Mouse (Mus musculus): ENCODE results near the gene Eef1g. TPM values are rescaled to one million over a fixed set of nuclear protein-coding genes. Genes with fewer than 3 reads are reported as not detected.
"Not testable (repeated sequence)": the region's sequence is repeated elsewhere in the genome, so short reads cannot be mapped to it uniquely, and the experiment has no call there.

Gene Eef1g
- polyA plus RNA-seq, 1 experiment from 2014 or later, result 516 TPM

DNA sequence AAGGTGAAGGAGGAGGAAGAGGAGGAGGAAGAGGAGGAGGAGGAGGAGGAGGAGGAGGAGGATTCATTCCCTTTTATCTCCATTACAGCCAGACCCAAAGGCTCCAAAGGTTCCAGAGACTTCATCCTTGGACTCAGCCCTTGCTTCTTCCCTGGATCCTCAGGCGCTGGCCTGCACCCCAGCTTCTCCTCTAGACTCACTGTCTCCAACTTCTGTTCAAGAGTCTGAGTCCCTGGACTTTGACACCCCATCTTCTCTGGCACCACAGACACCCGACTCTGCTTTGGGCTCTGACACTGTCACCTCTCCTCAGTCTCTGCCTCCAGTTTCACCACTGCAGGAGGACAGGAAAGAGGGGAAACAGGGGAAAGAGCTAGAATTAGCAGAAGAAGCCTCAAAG is 4.6 kb upstream of the Eef1g start:
- WGBS, result 95% methylated on average over 2 of the region's 2 CpGs
- Histone ChIP-seq H3K4me3 (ENCODE audit: low read depth, low read length) (no peak overlapping the region), H3K27me3 (ENCODE audit: insufficient read depth, low read length) (no peaks in the 10 kb centered on the region), H3K9ac (no peak overlapping the region), H3K4me2 (no peak overlapping the region), H3K4me1 (ENCODE audit: insufficient read depth) (no peaks in the 10 kb centered on the region), H3K27ac (ENCODE audit: low read depth) (no peak overlapping the region), H3K36me3 (ENCODE audit: insufficient read depth) (peaks cover 80% of the 10 kb centered on the region), H3K9me3 (ENCODE audit: low read depth, low read length) (no peaks in the 10 kb centered on the region)
- ATAC-seq (ENCODE audit: insufficient read depth), result no peak
- no peak for DNase-seq
- TF ChIP-seq CTCF (IDR thresholded peaks at IDR 0.05; ENCODE audit: low read depth), result no peak

DNA sequence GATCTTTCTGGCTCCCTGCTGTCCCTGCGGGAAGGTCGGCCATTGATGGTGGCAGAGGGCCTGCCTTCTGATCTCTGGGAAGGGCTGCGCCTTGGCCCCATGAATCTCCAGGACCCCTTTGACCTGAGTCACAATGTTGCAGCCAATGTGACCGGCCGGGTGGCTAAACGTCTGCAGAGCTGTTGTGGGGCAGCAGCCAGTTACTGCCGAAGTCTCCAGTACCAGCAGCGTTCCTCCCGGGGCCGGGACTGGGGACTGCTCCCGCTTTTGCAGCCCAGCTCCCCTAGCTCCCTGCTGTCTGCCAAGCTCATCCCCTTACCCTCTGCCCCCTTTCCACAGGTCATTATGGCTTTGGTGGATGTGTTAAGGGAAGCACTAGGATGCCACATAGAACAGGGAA is 1.8 kb upstream of the Eef1g start:
- peaks cover 76% of the 10 kb centered on the region for H3K36me3 ChIP-seq (ENCODE audit: insufficient read depth)

DNA sequence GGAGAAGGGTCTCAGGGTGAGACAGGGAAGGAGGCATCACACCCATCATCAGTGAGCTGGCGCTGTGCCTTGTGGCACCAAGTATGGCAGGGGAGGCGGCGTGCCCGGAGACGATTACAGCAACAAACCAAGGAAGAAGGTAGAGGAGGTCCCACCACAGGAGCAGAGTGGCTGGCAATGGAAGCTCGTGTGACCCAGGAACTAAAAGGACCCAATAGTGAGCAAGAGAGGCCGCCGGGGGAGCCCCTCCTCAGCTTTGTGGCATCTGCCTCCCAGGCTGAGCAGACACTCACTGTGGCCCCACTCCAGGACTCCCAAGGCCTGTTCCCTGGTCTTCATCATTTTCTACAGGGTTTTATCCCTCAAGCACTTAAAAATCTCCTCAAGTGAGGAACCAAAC is 1.1 kb upstream of the Eef1g start:
- Histone ChIP-seq H3K9ac (peak overlapping the region; percentile 62), H3K4me1 (ENCODE audit: insufficient read depth) (peaks cover 4% of the 10 kb centered on the region; the same call in 1 of the 2 replicates), H3K27ac (ENCODE audit: low read depth) (peak overlapping the region; percentile 92), H3K9me3 (ENCODE audit: low read depth, low read length) (no peaks in the 10 kb centered on the region), H3K36me3 (ENCODE audit: insufficient read depth) (peaks cover 76% of the 10 kb centered on the region), H3K4me3 (ENCODE audit: low read depth, low read length) (peak overlapping the region; percentile 88), H3K4me2 (peak overlapping the region; percentile 75), H3K27me3 (ENCODE audit: insufficient read depth, low read length) (no peaks in the 10 kb centered on the region)
- DNase-seq (no peak), ATAC-seq (ENCODE audit: insufficient read depth) (no peak)
- no peak for TF ChIP-seq CTCF (IDR thresholded peaks at IDR 0.05; ENCODE audit: low read depth)
- 67% methylated on average over 8 of the region's 8 CpGs for WGBS

More for the DNA sequence above, 1.8 kb upstream of the Eef1g start:
- TF ChIP-seq CTCF (IDR thresholded peaks at IDR 0.05; ENCODE audit: low read depth), result no peak
- DNase-seq (no peak), ATAC-seq (ENCODE audit: insufficient read depth) (no peak)
- H3K4me1 ChIP-seq (ENCODE audit: insufficient read depth), result peaks cover 4% of the 10 kb centered on the region; the same call in 1 of the 2 replicates
- H3K9me3 ChIP-seq (ENCODE audit: low read depth, low read length), result no peaks in the 10 kb centered on the region
- no peak overlapping the region for H3K4me3 ChIP-seq (ENCODE audit: low read depth, low read length)
- no peaks in the 10 kb centered on the region for H3K27me3 ChIP-seq (ENCODE audit: insufficient read depth, low read length)
- 0 out of 2 replicates have a peak overlapping the region, but pooled peaks have one; percentile 62 for H3K9ac ChIP-seq
- no peak overlapping the region; the same call in 1 of the 2 replicates for H3K27ac ChIP-seq (ENCODE audit: low read depth)
- 85% methylated on average over 11 of the region's 11 CpGs for WGBS
- H3K4me2 ChIP-seq, result no peak overlapping the region

DNA sequence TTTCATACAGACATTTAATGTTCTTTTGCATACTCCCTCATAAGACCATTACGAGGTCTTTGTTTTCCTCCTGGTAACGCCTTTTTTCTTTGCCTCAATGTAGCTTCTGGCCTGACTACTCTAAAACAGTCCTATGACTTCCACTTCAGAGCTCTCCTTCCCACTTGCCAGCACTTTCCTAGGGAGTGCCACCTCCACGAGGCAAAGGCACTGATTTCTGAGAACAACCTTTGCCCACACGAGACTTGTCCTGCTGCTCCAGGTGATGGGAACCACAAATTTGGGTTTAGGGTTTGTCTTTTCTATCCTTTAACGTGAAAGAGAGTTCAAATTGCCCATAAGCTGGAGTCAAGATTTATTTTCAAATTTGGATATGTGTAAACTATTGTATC is 647 bp upstream of the Eef1g start:
- H3K27me3 ChIP-seq (ENCODE audit: insufficient read depth, low read length), result no peaks in the 10 kb centered on the region
- ATAC-seq (ENCODE audit: insufficient read depth), result no peak

DNA sequence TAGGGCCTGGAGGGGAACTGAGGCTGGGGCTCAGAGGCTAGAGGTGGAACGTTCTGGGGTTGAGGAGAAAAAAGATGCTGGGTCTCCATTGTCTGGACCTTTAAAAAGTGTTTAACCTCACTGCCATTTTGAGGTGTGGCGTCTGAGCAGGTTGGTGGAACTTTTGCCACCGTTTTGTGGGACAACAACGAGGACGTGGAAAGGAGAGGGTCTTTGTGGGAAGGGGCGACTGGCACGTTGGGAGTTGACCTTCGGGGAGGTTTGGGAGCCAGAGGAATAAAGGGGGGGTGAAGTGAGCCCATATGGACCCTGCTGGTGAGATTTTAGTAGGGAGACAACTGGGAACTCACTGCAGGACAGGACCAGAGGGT is 517 bp downstream of the Eef1g start:
- Histone ChIP-seq H3K9me3 (ENCODE audit: low read depth, low read length) (no peaks in the 10 kb centered on the region), H3K36me3 (ENCODE audit: insufficient read depth) (peaks cover 77% of the 10 kb centered on the region), H3K4me2 (peak overlapping the region; percentile 75), H3K27ac (ENCODE audit: low read depth) (peak overlapping the region; percentile 86), H3K9ac (peak overlapping the region; percentile 95), H3K27me3 (ENCODE audit: insufficient read depth, low read length) (no peaks in the 10 kb centered on the region), H3K4me1 (ENCODE audit: insufficient read depth) (peaks cover 4% of the 10 kb centered on the region; the same call in 1 of the 2 replicates), H3K4me3 (ENCODE audit: low read depth, low read length) (peak overlapping the region; percentile 88)
- WGBS, result 0% methylated on average over 8 of the region's 8 CpGs
- DNase-seq (no peak), ATAC-seq (ENCODE audit: insufficient read depth) (no peak)
- no peak for TF ChIP-seq CTCF (IDR thresholded peaks at IDR 0.05; ENCODE audit: low read depth)

More for the DNA sequence above, 647 bp upstream of the Eef1g start:
- DNase-seq, result no peak
- Histone ChIP-seq H3K36me3 (ENCODE audit: insufficient read depth) (peaks cover 77% of the 10 kb centered on the region), H3K4me3 (ENCODE audit: low read depth, low read length) (peak overlapping the region; percentile 88), H3K9ac (peak overlapping the region; percentile 62), H3K4me2 (peak overlapping the region; percentile 75), H3K27ac (ENCODE audit: low read depth) (peak overlapping the region; percentile 92), H3K4me1 (ENCODE audit: insufficient read depth) (peaks cover 4% of the 10 kb centered on the region; the same call in 1 of the 2 replicates), H3K9me3 (ENCODE audit: low read depth, low read length) (no peaks in the 10 kb centered on the region)
- TF ChIP-seq CTCF (IDR thresholded peaks at IDR 0.05; ENCODE audit: low read depth), result no peak
- WGBS, result 27% methylated on average over 5 of the region's 5 CpGs

DNA sequence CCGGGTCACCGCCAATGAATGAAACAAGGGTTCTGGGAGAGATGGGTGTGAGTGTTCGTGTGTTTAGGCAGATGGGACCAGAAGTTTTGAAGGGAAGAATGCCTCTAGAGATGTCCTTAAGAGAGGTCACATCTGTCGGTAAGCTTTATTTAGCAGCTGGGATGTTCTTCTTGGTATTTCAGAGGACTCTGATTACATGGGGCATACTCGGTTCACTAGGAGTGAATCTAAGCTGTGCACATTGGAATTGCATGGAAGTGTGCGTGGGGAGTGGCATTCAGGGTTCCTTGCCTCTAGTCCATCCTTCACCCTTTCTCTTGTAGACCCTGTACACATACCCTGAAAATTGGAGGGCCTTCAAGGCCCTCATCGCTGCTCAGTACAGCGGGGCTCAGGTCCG is 1.1 kb downstream of the Eef1g start:
- 3% methylated on average over 9 of the region's 9 CpGs for WGBS
- DNase-seq (no peak), ATAC-seq (ENCODE audit: insufficient read depth) (no peak)
- no peaks in the 10 kb centered on the region for H3K27me3 ChIP-seq (ENCODE audit: insufficient read depth, low read length)
- H3K4me3 ChIP-seq (ENCODE audit: low read depth, low read length), result peak overlapping the region; percentile 88
- no peaks in the 10 kb centered on the region for H3K9me3 ChIP-seq (ENCODE audit: low read depth, low read length)
- H3K4me1 ChIP-seq (ENCODE audit: insufficient read depth), result peaks cover 4% of the 10 kb centered on the region; the same call in 1 of the 2 replicates
- no peak for TF ChIP-seq CTCF (IDR thresholded peaks at IDR 0.05; ENCODE audit: low read depth)
- peak overlapping the region; percentile 95 for H3K9ac ChIP-seq
- peak overlapping the region; percentile 86 for H3K27ac ChIP-seq (ENCODE audit: low read depth)
- H3K4me2 ChIP-seq, result peak overlapping the region; percentile 75
- peaks cover 77% of the 10 kb centered on the region for H3K36me3 ChIP-seq (ENCODE audit: insufficient read depth)

DNA sequence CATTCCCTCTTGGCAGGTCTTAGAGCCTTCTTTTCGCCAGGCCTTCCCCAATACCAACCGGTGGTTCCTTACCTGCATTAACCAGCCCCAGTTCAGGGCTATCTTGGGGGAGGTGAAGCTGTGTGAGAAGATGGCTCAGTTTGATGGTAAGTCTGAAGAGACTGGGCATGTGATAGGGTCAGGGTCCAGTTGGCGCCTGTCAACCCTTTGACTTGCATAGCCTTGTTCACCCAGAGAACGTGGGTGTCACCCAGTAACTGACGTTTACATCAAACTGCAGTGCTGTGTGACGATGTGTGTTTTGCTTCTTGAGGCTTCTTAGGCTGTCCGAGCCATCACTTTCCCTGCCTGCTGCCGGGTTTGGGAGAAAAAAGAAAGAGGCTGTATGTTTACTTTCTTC is 5.7 kb downstream of the Eef1g start:
- H3K4me3 ChIP-seq (ENCODE audit: low read depth, low read length); ATAC-seq (ENCODE audit: insufficient read depth); H3K4me2 ChIP-seq; H3K27ac ChIP-seq (ENCODE audit: low read depth); H3K4me1 ChIP-seq (ENCODE audit: insufficient read depth); H3K9me3 ChIP-seq (ENCODE audit: low read depth, low read length); H3K9ac ChIP-seq; H3K27me3 ChIP-seq (ENCODE audit: insufficient read depth, low read length); DNase-seq: not testable (repeated sequence)
- peaks cover 92% of the 10 kb centered on the region for H3K36me3 ChIP-seq (ENCODE audit: insufficient read depth)
- WGBS, result 64% methylated on average over 8 of the region's 8 CpGs

DNA sequence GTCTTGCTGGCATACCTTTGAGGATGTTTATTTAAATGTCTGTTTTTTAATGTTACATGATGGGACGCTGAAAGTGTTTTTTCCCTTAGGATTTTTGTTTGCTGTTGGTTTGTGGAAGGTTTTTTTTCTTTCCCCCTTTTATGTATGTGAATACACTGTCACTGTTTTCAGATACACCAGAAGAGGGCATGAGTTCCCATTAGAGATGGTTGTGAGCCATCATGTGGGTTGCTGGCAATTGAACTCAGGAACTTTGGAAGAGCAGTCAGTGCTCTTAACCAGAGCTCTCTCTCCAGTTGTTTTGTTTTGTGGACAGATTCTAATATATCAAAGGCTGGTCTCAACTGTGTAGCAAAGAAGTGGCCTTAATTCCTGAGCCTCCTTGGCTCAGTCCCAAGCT is 7.8 kb downstream of the Eef1g start:
- no peak overlapping the region for H3K27ac ChIP-seq (ENCODE audit: low read depth)
- no peaks in the 10 kb centered on the region for H3K4me1 ChIP-seq (ENCODE audit: insufficient read depth)
- no peaks in the 10 kb centered on the region for H3K9me3 ChIP-seq (ENCODE audit: low read depth, low read length)
- no peaks in the 10 kb centered on the region for H3K27me3 ChIP-seq (ENCODE audit: insufficient read depth, low read length)
- ATAC-seq (ENCODE audit: insufficient read depth) (no peak), DNase-seq (peak; percentile 26)
- 65% methylated on average over 1 of the region's 1 CpGs for WGBS
- H3K4me3 ChIP-seq (ENCODE audit: low read depth, low read length), result no peak overlapping the region
- H3K36me3 ChIP-seq (ENCODE audit: insufficient read depth), result peaks cover 100% of the 10 kb centered on the region
- no peak overlapping the region for H3K9ac ChIP-seq
- 0 out of 2 replicates have a peak, but pooled peaks have one; percentile 15 for TF ChIP-seq CTCF (IDR thresholded peaks at IDR 0.05; ENCODE audit: low read depth)
- H3K4me2 ChIP-seq, result no peak overlapping the region

Data from lung, embryonic 14.5 days (tissue).